Mouse (Mus musculus): ENCODE results near the gene Exph5.

The Exph5 gene

GRCm38 (mm10) chr9:53404753-53405722, 103.6 kb downstream of the Exph5 start:
- peak; percentile 89 for DNase-seq (ENCODE audit: low spot score)

- DNase-seq (ENCODE audit: low spot score), result no peak
Observed at GRCm38 (mm10) chr9:53408548-53408947, 107.1 kb downstream of the Exph5 start.

GRCm38 (mm10) chr9:53408953-53409361, 107.5 kb downstream of the Exph5 start:
- DNase-seq (ENCODE audit: low spot score), result no peak

- DNase-seq (ENCODE audit: low spot score), result no peak
Observed at GRCm38 (mm10) chr9:53409427-53409826, 108.0 kb downstream of the Exph5 start.

GRCm38 (mm10) chr9:53422133-53422896, 120.8 kb downstream of the Exph5 start:
- no peak for DNase-seq (ENCODE audit: low spot score)

GRCm38 (mm10) chr9:53426726-53427125, 125.3 kb downstream of the Exph5 start:
- DNase-seq (ENCODE audit: low spot score), result no peak
